Mouse (Mus musculus): ENCODE measurements at regions not wholly inside any gene's neighbourhood (a gene's known extent, or its start where the extent isn't known, plus 50 kb on each side); places are given as distances from the start of the nearest gene placed in this dataset.
A peak's percentile ranks its signal among the peaks of the same experiment; 100 is the strongest.

DNA sequence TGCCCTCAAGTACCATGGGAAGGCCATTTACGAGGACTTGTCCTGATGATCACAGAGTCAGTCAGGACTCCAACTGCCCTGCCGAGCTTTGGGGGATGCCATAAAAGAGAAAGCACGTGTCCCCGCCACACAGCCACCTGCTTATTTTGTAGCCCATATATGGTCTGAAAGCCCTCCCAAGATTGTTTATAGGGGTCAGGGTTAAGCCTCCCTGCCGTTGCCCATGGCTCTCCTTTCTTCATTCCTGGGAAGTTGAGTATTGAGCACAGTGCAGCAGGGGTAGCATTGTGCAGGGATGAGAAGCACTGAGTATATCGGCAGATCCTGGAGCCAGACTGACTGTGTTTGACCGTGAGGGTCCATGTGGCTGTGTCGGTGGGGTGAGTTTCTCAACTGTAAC lies 76.4 kb downstream of the Ackr3 start:
- intact Hi-C loops (cut with DNase I) = no loop called here
- Histone ChIP-seq H3K4me3 (no peak overlapping the region), H3K27ac (no peak overlapping the region)
- DNase-seq = no peak
- TF ChIP-seq CTCF (IDR thresholded peaks at IDR 0.05) = no peak

DNA sequence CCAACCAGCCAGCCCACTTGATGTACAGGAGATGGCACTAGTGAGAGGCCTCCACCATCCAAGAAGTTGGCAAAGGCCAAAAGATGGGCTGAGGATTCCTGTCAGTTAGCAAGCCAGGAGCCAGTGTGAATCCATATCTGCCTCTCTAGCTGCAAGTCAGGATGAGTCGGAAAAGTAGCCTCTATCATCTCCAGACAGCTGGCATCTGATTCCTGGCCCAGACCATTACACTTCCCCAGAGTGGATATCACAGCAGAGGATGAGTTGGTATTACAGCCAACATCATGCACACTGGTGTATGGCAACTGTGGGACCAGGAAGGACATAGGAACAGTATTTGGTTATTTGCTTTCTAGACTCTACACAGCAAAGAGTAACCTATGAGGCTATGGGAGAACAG lies 77.5 kb downstream of the Ackr3 start:
- TF ChIP-seq CTCF (IDR thresholded peaks at IDR 0.05) = no peak
- H3K4me3 ChIP-seq = no peak overlapping the region
- H3K27ac ChIP-seq = no peak overlapping the region
- intact Hi-C loops (cut with DNase I) = no loop called here
- DNase-seq = no peak

- intact Hi-C loops (cut with DNase I) = no loop called here
- DNase-seq = no peak
- TF ChIP-seq CTCF (IDR thresholded peaks at IDR 0.05) = no peak
- no peak overlapping the region for H3K4me3 ChIP-seq
- H3K27ac ChIP-seq = no peak overlapping the region
Measured at GRCm38 (mm10) chr1:90281956-90282355, 78.2 kb downstream of the Ackr3 start.

- no peak for DNase-seq
- Histone ChIP-seq H3K4me3 (no peak overlapping the region), H3K27ac (no peak overlapping the region)
- no peak for TF ChIP-seq CTCF (IDR thresholded peaks at IDR 0.05)
- intact Hi-C loops (cut with DNase I) = no loop called here
Measured at GRCm38 (mm10) chr1:90282367-90282766, 78.6 kb downstream of the Ackr3 start.

DNA sequence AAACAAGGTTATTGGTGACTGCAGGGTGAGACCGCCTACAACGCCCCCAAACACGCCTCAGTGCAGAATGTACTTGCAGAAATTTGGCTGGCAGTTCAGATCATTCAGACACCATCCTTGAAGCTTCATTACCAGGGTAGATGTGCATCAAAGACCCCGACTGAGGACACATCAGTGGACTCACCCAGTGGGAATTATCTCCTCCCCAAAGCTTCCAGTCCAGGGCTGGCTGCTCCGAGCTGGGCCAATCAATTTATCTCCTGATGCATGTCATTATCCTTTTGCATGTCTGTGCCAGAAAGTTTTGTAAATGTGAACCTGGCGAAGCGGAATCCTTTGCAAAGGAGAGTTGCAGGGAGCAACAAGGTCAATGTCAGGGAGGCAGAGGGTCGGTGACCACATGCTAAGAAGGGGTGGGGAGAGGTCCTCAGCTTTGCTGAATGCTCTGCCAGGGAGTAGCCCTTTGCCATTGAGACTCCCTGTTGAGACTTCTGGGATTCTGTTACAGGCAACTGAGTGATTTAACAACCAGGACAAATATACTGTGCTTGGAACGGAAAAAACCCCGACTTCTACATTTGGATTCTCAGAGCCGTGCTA lies 79.5 kb downstream of the Ackr3 start:
- no peak overlapping the region for H3K4me3 ChIP-seq
- TF ChIP-seq CTCF (IDR thresholded peaks at IDR 0.05) = no peak
- DNase-seq = no peak
- H3K27ac ChIP-seq = no peak overlapping the region
- intact Hi-C loops (cut with DNase I) = no loop called here

- Histone ChIP-seq H3K4me3 (no peak overlapping the region), H3K27ac (no peak overlapping the region)
- DNase-seq = no peak
Measured at GRCm38 (mm10) chr1:90283912-90284636, 80.3 kb downstream of the Ackr3 start.

GRCm38 (mm10) chr1:90285318-90285717 lies 81.5 kb downstream of the Ackr3 start:
- Histone ChIP-seq H3K4me3 (no peak overlapping the region), H3K27ac (no peak overlapping the region)
- DNase-seq = no peak
- TF ChIP-seq CTCF (IDR thresholded peaks at IDR 0.05) = no peak
- intact Hi-C loops (cut with DNase I) = no loop called here

More at GRCm38 (mm10) chr1:90283912-90284636, 80.3 kb downstream of the Ackr3 start:
- TF ChIP-seq CTCF (IDR thresholded peaks at IDR 0.05) = no peak
- intact Hi-C loops (cut with DNase I) = no loop called here

- H3K27ac ChIP-seq = no peak overlapping the region
- intact Hi-C loops (cut with DNase I) = no loop called here
- H3K4me3 ChIP-seq = no peak overlapping the region
- no peak for DNase-seq
- no peak for TF ChIP-seq CTCF (IDR thresholded peaks at IDR 0.05)
Measured at GRCm38 (mm10) chr1:90287251-90287650, 83.5 kb downstream of the Ackr3 start.

GRCm38 (mm10) chr1:90288892-90289731 lies 85.3 kb downstream of the Ackr3 start:
- H3K27ac ChIP-seq = peak overlapping the region; percentile 74
- no peak overlapping the region for H3K4me3 ChIP-seq
- DNase-seq = peak; percentile 64
- intact Hi-C loops (cut with DNase I) = no loop called here
- no peak for TF ChIP-seq CTCF (IDR thresholded peaks at IDR 0.05)

DNA sequence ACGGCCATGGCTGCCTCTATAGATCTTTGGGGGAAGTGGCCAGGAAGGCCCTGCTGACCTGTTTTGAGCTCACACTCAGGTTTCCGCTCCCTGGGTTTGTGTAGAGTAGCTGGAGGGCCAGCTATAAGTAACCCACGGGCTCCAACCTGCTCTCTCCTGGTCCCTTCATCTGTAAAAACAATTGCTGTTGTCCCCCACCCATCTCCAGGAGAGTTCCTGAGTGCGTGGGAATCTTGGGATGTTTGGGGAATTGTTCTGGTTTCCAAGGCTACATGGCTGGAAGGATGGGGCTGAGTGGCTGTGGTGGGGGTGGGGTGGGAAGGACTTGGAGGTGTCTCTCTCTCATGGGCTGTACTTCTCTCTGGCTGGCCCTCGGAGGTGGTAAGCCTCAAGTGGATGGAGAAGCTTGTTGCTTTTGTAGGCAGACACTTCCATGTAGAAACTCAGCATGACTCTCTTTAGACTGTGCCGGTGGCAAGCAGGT lies 86.0 kb downstream of the Ackr3 start:
- TF ChIP-seq CTCF (IDR thresholded peaks at IDR 0.05) = no peak
- Histone ChIP-seq H3K27ac (peak overlapping the region; percentile 74), H3K4me3 (no peak overlapping the region)
- intact Hi-C loops (cut with DNase I) = no loop called here
- no peak for DNase-seq

DNA sequence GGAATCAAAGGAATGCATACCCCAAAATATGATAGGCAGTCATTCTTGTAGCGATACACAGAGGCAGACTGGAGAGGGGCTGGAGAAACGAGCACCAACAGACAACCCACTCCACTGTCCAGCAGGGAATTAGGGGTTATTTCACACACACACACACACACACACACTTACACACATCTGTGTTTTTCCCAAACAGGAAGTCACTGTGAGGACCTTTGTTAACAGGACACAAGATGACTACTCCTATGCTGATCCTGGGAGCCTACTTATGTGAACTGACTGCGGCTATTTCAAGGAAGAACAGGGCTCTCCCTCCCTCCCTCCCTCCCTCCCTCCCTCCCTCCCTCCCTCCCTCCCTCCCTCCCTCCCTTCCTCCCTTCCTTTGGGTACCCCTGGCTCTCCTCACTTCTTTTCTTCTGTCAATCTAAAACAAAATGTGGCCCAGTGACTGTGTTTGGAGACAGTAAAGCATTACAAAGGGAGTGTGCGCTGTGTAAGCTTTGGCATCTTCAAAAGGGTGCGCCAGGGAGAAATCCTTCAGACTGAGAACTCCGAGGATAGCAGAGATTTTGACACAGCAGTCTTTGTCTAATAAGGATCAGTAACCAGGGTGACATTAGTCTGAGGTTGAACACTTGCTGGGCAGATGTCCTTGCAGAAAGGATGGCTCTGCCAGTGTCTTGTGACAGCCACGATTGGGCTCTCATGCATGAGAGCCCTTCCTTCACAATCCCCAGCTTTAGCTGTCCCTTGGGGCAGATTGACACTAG lies 86.8 kb downstream of the Ackr3 start:
- H3K27ac ChIP-seq = peak overlapping the region; percentile 74
- intact Hi-C loops (cut with DNase I) = no loop called here
- no peak for TF ChIP-seq CTCF (IDR thresholded peaks at IDR 0.05)

DNA sequence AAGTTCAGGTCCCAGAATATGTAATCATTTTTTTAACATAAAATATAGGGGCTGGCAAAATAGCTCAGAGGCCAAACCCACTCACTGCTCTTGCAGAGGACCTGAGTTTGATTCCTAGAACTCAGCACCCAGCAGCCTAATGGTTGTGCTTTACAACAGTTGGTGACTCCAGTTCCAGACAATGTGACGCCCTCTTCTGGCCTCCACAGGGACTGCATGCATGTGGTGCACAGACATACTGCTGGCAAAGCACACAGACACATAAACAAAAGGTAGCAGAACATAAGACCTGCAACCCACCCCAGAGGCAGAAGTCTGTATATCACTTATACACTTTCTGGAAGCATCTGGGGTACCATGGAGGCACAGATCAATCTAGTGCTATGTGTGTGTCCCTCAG lies 87.5 kb downstream of the Ackr3 start:
- H3K4me3 ChIP-seq = no peak overlapping the region
- peak; percentile 20; the same call in 1 of the 2 replicates for TF ChIP-seq CTCF (IDR thresholded peaks at IDR 0.05)

More for the DNA sequence above, 86.8 kb downstream of the Ackr3 start:
- H3K4me3 ChIP-seq = no peak overlapping the region
- DNase-seq = no peak

More for the DNA sequence above, 87.5 kb downstream of the Ackr3 start:
- intact Hi-C loops (cut with DNase I) = no loop called here
- no peak for DNase-seq
- no peak overlapping the region for H3K27ac ChIP-seq
